Mouse (Mus musculus) limb, embryonic 11.5 days (tissue): ENCODE measurements around the gene S1pr4. TPM values are rescaled to one million over a fixed set of nuclear protein-coding genes. Genes with fewer than 3 reads are reported as not detected.

ENCODE experiments used
- ATAC-seq: fragments of 200-750 bp; cut with Nextera tagmentation; 2 replicates; pipeline ENCODE4 v1.8.0; 2017; ENCODE audit warnings: low read depth; ENCODE audit not compliant: insufficient number of reproducible peaks, low FRiP score, low TSS enrichment
- DNase-seq: peaks from one replicate; pipeline ENCODE4 v3.0.0-alpha.2; 2015; ENCODE audit warnings: low spot score
- H3K27ac ChIP-seq: fragments of 300-500 bp; sonication (generic); replicated peaks from 2 replicates; pipeline ENCODE4 v1.5.1; 2014; ENCODE audit warnings: low read depth, mild to moderate bottlenecking, low read length
- H3K27me3 ChIP-seq: fragments of 300-500 bp; sonication (generic); 2 replicates; pipeline ENCODE4 v1.6.1; 2014; ENCODE audit warnings: mild to moderate bottlenecking, low read length, mixed read lengths; ENCODE audit not compliant: control insufficient read depth, insufficient read depth
- H3K36me3 ChIP-seq: fragments of 300-500 bp; sonication (generic); 2 replicates; pipeline ENCODE4 v1.6.1; 2014; ENCODE audit warnings: mild to moderate bottlenecking, low read length, moderate library complexity, mixed read lengths; ENCODE audit not compliant: control insufficient read depth, insufficient read depth
- H3K4me1 ChIP-seq: fragments of 300-500 bp; sonication (generic); 2 replicates; pipeline ENCODE4 v1.6.1; 2014; ENCODE audit warnings: low read length, mixed read lengths; ENCODE audit not compliant: control insufficient read depth, insufficient read depth
- H3K4me2 ChIP-seq: fragments of 300-500 bp; sonication (generic); 2 replicates; pipeline ENCODE4 v1.6.1; 2014; ENCODE audit warnings: low read depth, mild to moderate bottlenecking, moderate library complexity; ENCODE audit not compliant: severe bottlenecking
- H3K4me3 ChIP-seq: fragments of 300-500 bp; sonication (generic); 2 replicates; pipeline ENCODE4 v1.5.1; 2014; ENCODE audit warnings: low read depth, low read length
- H3K9ac ChIP-seq: fragments of 300-500 bp; sonication (generic); 2 replicates; pipeline ENCODE4 v1.6.1; 2014; ENCODE audit warnings: mild to moderate bottlenecking, low read length
- H3K9me3 ChIP-seq: fragments of 300-500 bp; sonication (generic); 2 replicates; pipeline ENCODE4 v1.6.1; 2016; ENCODE audit warnings: low read length; ENCODE audit not compliant: control insufficient read depth
- WGBS: fragments of 180-500 bp; shearing (Covaris S2); extraction: QIAGEN DNeasy Blood & Tissue Kit; methylation state at CpG from one replicate; pipeline ENCODE4 v1.1.7; 2014; 5-methylcytosine and 5-hydroxymethylcytosine counted together
- polyA plus RNA-seq: library from polyadenylated mRNA; unstranded; fragments of >200 nt; fragmentation: Nextera tagmentation; extraction: Ambion mirVana; gene quantifications from 2 replicates; pipeline ENCODE4 v1.2.1, GENCODE M21; 2014

Gene S1pr4
- polyA plus RNA-seq, 1 experiment from 2014 or later = 0.43 TPM

- Histone ChIP-seq H3K4me3 (no peak overlapping the region), H3K36me3 (peaks cover 27% of the 10 kb centered on the region), H3K9me3 (no peaks in the 10 kb centered on the region), H3K27ac (no peak overlapping the region), H3K9ac (no peak overlapping the region; the same call in 1 of the 2 replicates), H3K27me3 (no peaks in the 10 kb centered on the region), H3K4me1 (peaks cover 10% of the 10 kb centered on the region), H3K4me2 (no peak overlapping the region)
- no peak for ATAC-seq
- no peak for DNase-seq
- 87% methylated on average over 8 of the region's 8 CpGs for WGBS
Measured at GRCm38 (mm10) chr10:81493601-81494220, 6.2 kb downstream of the S1pr4 start.

GRCm38 (mm10) chr10:81492606-81493240, 7.2 kb downstream of the S1pr4 start:
- no peak for ATAC-seq
- 82% methylated on average over 11 of the region's 11 CpGs for WGBS
- Histone ChIP-seq H3K9ac (no peak overlapping the region), H3K4me1 (peaks cover 10% of the 10 kb centered on the region), H3K36me3 (peaks cover 37% of the 10 kb centered on the region), H3K4me2 (no peak overlapping the region), H3K4me3 (no peak overlapping the region), H3K9me3 (no peaks in the 10 kb centered on the region), H3K27ac (no peak overlapping the region), H3K27me3 (no peaks in the 10 kb centered on the region)
- no peak for DNase-seq

- no peak overlapping the region for H3K9ac ChIP-seq
- H3K9me3 ChIP-seq = no peaks in the 10 kb centered on the region
- peaks cover 10% of the 10 kb centered on the region for H3K4me1 ChIP-seq
- 97% methylated on average over 9 of the region's 9 CpGs for WGBS
- H3K27me3 ChIP-seq = no peaks in the 10 kb centered on the region
- H3K4me2 ChIP-seq = no peak overlapping the region
- H3K36me3 ChIP-seq = peaks cover 47% of the 10 kb centered on the region
- H3K27ac ChIP-seq = no peak overlapping the region
- ATAC-seq = no peak
- DNase-seq = no peak
- H3K4me3 ChIP-seq = no peak overlapping the region
Measured at GRCm38 (mm10) chr10:81491018-81491417, 8.9 kb downstream of the S1pr4 start.

- no peak overlapping the region for H3K9ac ChIP-seq
- no peak overlapping the region for H3K4me2 ChIP-seq
- H3K4me1 ChIP-seq = peaks cover 2% of the 10 kb centered on the region
- H3K9me3 ChIP-seq = no peaks in the 10 kb centered on the region
- H3K27me3 ChIP-seq = no peaks in the 10 kb centered on the region
- ATAC-seq = no peak
- no peak overlapping the region for H3K27ac ChIP-seq
- H3K4me3 ChIP-seq = no peak overlapping the region
- DNase-seq = no peak
- peaks cover 47% of the 10 kb centered on the region for H3K36me3 ChIP-seq
- WGBS = 87% methylated on average over 14 of the region's 14 CpGs
Measured at GRCm38 (mm10) chr10:81489941-81490340, 10.0 kb downstream of the S1pr4 start.

- Histone ChIP-seq H3K36me3 (peaks cover 47% of the 10 kb centered on the region), H3K4me2 (no peak overlapping the region), H3K27ac (no peak overlapping the region), H3K27me3 (no peaks in the 10 kb centered on the region), H3K9ac (no peak overlapping the region), H3K9me3 (no peaks in the 10 kb centered on the region), H3K4me3 (no peak overlapping the region), H3K4me1 (no peaks in the 10 kb centered on the region)
- no peak for DNase-seq
- ATAC-seq = no peak
- WGBS = 86% methylated on average over 11 of the region's 11 CpGs
Measured at GRCm38 (mm10) chr10:81488081-81488480, 11.9 kb downstream of the S1pr4 start.

GRCm38 (mm10) chr10:81486496-81486895, 13.4 kb downstream of the S1pr4 start:
- H3K4me2 ChIP-seq = no peak overlapping the region
- no peak overlapping the region for H3K9ac ChIP-seq
- H3K4me3 ChIP-seq = no peak overlapping the region
- ATAC-seq (no peak), DNase-seq (no peak)
- no peaks in the 10 kb centered on the region for H3K4me1 ChIP-seq
- WGBS = 85% methylated on average over 10 of the region's 10 CpGs
- H3K27me3 ChIP-seq = peaks cover 11% of the 10 kb centered on the region
- no peaks in the 10 kb centered on the region for H3K9me3 ChIP-seq
- H3K27ac ChIP-seq = no peak overlapping the region
- H3K36me3 ChIP-seq = peaks cover 40% of the 10 kb centered on the region

GRCm38 (mm10) chr10:81485479-81486018, 14.4 kb downstream of the S1pr4 start:
- ATAC-seq (no peak), DNase-seq (no peak)
- no peaks in the 10 kb centered on the region for H3K4me1 ChIP-seq
- no peak overlapping the region for H3K4me2 ChIP-seq
- no peaks in the 10 kb centered on the region for H3K9me3 ChIP-seq
- no peak overlapping the region for H3K27ac ChIP-seq
- 75% methylated on average over 7 of the region's 7 CpGs for WGBS
- peaks cover 32% of the 10 kb centered on the region for H3K36me3 ChIP-seq
- peaks cover 21% of the 10 kb centered on the region for H3K27me3 ChIP-seq
- no peak overlapping the region for H3K9ac ChIP-seq
- H3K4me3 ChIP-seq = no peak overlapping the region

GRCm38 (mm10) chr10:81485060-81485449, 14.9 kb downstream of the S1pr4 start:
- H3K9me3 ChIP-seq = no peaks in the 10 kb centered on the region
- H3K4me2 ChIP-seq = no peak overlapping the region
- no peak overlapping the region for H3K9ac ChIP-seq
- H3K36me3 ChIP-seq = peaks cover 29% of the 10 kb centered on the region
- DNase-seq = no peak
- H3K4me1 ChIP-seq = no peaks in the 10 kb centered on the region
- WGBS = 18% methylated on average over 2 of the region's 2 CpGs
- peaks cover 21% of the 10 kb centered on the region for H3K27me3 ChIP-seq
- ATAC-seq = no peak
- H3K4me3 ChIP-seq = no peak overlapping the region
- H3K27ac ChIP-seq = no peak overlapping the region
